Mouse (Mus musculus) yolk sac, embryonic 10.5 days (tissue): ENCODE measurements at regions not wholly inside any gene's neighbourhood (a gene's known extent, or its start where the extent isn't known, plus 50 kb on each side); places are given as distances from the start of the nearest gene placed in this dataset.

Source experiments
- DNase-seq: peaks from one replicate; pipeline ENCODE4 v3.0.0-alpha.2; 2017; ENCODE audit warnings: low spot score

- no peak for DNase-seq
Observed at GRCm38 (mm10) chr9:112014796-112015195, 220.9 kb downstream of the Arpp21 start.

DNA sequence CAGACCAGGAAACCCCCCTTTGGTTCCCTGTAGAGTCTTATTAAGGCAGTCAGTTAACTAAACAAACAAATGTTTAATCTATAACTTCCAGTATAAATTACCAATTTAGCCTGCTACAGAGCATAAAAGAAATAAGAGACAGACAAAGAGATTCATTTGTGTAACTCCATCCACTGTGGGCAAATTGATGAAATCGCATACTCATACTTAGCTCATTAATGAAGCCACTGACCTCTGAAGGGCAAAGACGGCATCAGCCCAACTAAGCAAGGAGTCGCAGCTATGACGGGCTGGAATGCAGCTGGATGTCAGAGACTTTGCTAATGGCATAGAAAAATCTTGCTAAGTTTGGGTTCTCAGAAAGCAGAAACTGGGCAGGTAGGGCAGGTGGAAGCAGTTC lies 241.3 kb downstream of the Arpp21 start:
- DNase-seq = no peak

- DNase-seq = no peak
Observed at GRCm38 (mm10) chr9:111993844-111994243, 241.9 kb downstream of the Arpp21 start.

DNA sequence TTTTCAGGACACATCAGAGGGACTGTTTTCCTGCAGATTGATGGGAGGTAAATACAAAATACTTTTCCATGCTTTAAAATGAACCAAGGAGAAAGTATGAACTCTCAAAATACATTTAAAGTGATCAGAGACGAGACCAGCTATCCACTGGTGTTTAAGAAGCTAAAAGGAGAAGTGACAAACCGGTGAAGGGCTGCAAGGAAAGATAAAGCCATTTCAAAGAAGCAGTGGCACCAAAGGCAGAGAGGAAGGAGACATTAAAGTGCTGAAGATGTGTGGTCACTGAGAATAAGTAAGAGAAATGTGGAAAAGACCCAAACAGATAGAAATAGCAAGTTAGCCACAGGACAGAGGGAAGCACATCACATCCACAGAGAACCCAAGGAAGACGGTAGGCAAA lies 245.7 kb downstream of the Arpp21 start:
- DNase-seq = no peak

DNA sequence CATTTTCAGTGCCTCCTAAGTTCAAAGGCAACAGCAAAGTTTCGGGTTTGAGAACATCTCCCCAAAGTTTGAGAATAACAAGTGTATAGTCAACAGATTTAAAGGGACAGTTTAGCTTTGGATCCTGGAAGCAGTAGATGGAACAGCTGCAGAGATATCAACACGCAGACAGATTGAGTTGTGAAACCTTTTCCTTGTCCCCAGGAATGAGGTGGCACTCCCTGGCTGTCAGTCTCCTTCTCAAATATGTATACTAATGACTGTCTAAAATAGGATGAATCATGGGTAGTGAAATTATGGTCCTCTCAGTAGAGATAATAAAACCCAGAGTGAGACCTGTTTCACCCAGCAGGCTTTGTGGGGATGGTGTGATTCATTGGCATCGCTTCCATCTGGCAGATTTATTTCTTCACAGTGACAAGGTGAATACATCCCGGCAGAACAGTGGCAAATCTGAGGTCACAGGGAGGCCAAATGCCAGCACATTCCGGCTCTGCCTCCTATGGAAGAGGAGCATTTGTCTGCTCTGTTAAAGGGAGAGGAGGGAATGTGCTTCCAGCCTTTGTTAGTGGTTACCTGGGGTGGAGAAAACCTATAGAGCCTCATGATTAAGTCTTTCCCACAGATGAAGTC lies 272.2 kb downstream of the Arpp21 start:
- peak; percentile 9 for DNase-seq

- DNase-seq = no peak
Observed at GRCm38 (mm10) chr9:111957799-111958198, 267.7 kb upstream of the Stac start.

- DNase-seq = no peak
Observed at GRCm38 (mm10) chr9:111939271-111940067, 249.3 kb upstream of the Stac start.

GRCm38 (mm10) chr9:111932455-111932854 lies 242.3 kb upstream of the Stac start:
- no peak for DNase-seq

DNA sequence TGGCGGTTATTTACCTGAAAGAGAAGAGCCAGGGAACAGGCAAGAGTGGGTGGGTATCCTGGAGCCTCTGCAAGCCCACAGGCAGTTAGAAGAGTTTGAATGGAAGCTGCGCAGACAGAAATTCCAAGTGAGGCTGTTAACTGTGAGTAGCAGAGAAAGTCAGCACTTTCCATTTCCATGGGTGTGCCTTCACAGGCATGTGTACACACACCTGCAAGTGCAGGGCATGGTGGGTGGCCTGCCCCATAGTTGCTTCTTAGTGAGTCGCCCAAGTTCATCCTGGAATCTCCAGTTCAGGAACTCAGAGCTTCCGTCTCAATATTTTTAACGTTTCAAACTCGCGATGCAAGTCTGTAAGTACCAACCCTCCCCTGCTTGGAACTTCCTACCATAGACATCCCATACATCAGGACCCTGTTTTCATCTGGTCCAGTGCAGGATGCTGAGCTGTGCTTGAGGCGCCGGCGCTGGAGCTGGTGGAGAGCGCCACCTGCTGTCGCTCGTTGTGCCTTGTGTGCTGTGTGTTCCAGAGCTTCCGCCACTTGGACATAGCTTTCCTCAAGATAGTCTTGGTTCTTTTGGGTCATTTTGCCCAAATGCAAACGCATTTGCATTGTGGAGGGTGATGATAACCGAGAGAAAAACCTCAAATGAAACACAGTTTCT lies 228.3 kb upstream of the Stac start:
- peak; percentile 23 for DNase-seq

- DNase-seq = peak; percentile 33
Observed at GRCm38 (mm10) chr9:111916684-111917535, 226.8 kb upstream of the Stac start.

DNA sequence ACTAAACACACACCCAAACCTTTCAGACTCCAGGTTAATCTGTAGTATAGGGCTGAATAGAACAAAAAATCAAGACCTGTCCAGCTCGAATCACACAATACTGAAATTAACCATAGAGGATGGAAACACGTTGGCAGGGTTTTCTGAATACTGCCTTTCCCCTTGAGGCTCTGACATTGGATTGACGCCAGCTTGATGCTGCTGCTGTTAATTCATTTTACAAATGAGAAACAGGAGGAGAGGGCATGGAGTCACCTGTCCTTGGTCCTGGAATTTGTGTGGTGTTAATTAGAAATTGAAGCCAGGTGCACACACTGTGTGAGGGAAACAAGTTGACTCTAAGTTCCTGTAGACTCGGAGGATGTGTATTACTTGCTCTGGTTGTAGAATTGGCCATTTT lies 218.7 kb upstream of the Stac start:
- no peak for DNase-seq

- no peak for DNase-seq
Observed at GRCm38 (mm10) chr9:111900196-111900595, 210.0 kb upstream of the Stac start.

GRCm38 (mm10) chr9:111897626-111898025 lies 207.5 kb upstream of the Stac start:
- DNase-seq = no peak

- no peak for DNase-seq
Observed at GRCm38 (mm10) chr9:111879710-111880109, 189.6 kb upstream of the Stac start.

GRCm38 (mm10) chr9:111876846-111877245 lies 186.7 kb upstream of the Stac start:
- DNase-seq = no peak

GRCm38 (mm10) chr9:111870466-111870865 lies 180.3 kb upstream of the Stac start:
- no peak for DNase-seq

DNA sequence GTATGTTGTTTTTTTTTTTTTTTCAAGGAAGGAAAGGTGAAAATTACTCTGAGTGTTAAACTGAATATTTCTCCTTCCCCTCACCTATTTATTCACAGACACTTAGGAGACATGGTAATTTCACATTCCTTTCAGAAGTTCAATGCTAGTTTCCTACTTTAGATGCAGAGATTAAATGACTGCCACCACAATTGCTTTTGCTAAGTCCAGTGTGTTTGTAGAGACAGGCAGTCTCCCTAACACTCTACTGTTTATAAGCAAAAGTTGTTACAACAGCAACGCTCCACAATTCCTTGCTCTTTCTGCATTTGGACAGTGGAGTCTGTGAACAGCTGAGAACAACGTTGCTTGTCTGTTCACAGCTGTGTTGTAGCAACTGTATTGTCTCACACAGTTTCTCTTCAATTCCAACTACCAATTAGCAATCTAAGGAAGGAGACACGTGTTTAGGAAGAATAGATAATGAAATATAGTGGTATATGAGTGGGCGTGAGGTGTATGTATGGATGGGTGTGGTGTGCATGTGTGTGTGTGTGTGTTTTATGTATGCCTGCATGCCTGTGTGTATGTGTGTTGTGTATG lies 179.7 kb upstream of the Stac start:
- DNase-seq = no peak

GRCm38 (mm10) chr9:111858051-111858450 lies 167.9 kb upstream of the Stac start:
- DNase-seq = no peak

DNA sequence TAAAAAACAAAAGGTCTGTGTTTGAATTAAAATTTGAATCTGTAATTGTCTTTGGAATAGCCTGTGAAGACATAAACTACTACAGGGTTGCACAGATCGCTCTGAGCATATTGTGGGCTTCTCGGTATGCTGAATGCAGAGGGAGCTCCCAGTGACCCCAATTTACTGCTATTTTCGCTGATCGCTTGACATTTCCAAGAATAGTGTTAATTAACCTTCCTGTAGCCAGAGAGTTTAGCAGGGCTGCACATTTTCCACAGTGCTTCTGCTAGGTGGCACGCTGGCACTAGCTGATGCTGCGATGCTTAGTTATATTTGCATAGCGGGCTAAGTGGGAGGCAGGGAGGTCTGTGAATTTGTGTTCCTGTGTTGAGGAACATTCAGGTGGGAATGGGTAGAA lies 164.8 kb upstream of the Stac start:
- no peak for DNase-seq

DNA sequence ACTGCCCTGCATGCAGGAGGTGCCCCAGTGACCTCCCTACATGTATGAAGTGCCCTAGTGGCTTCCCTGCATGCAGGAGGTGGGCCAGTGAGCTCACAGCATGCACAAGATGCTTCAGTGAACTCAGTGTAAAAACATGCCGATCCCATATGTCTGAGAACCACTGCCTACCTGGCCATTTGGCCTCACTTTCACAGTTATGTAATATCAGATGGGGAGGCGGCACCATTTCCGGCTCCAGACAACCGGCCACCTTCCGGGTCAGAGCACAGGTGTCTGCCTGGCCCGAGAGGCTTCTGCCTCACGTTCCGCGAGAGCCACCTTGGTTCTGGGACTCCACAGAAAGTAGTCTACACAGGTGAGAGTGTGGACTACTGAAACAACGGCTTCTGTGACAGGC lies 156.2 kb upstream of the Stac start:
- no peak for DNase-seq

DNA sequence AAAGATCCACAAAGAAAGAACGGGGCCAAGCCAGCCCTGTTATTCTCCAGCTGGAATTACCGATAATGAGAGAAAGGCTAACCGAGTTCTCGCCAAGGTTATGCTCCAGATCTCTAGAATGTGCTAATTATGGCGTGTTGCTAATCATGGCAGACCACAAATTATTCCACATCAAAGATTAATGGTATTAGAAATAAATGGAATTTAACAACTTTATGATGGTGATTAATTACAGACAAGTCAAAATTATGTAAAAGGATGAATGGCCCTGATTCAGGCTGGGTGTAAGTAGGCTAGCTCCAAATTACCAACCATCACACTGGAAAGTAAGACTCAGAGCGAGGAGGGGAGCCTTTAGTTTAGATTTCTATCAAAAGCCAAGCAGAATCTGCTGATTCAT lies 151.0 kb upstream of the Stac start:
- no peak for DNase-seq
